Mouse (Mus musculus): Measurements from ENCODE around the gene Psmg3. TPM values are rescaled to one million over a fixed set of nuclear protein-coding genes. Genes with fewer than 3 reads are reported as not detected.

The Psmg3 gene
- polyA plus RNA-seq, 1 experiment from 2014 or later, result 96.6 TPM

GRCm38 (mm10) chr5:139835706-139836105 is 9.0 kb upstream of the Psmg3 start:
- no peaks in the 10 kb centered on the region for H3K36me3 ChIP-seq (ENCODE audit: control insufficient read depth, insufficient read depth, low read length)
- ATAC-seq (replicated peaks; ENCODE audit: low FRiP score, low TSS enrichment, low read depth) (no peak), DNase-seq (ENCODE audit: low spot score) (no peak)
- H3K4me2 ChIP-seq (ENCODE audit: low read length), result no peak overlapping the region
- 89% methylated on average over 7 of the region's 7 CpGs for WGBS
- no peak overlapping the region for H3K4me3 ChIP-seq (ENCODE audit: low read depth, low read length)
- no peaks in the 10 kb centered on the region for H3K4me1 ChIP-seq (replicated peaks; ENCODE audit: control insufficient read depth, insufficient read depth, low read length)
- H3K9me3 ChIP-seq (ENCODE audit: control insufficient read depth, low read length), result no peaks in the 10 kb centered on the region
- H3K9ac ChIP-seq (ENCODE audit: low read length), result no peak overlapping the region
- H3K27ac ChIP-seq (ENCODE audit: low read depth), result no peak overlapping the region
- no peaks in the 10 kb centered on the region for H3K27me3 ChIP-seq (replicated peaks; ENCODE audit: control insufficient read depth, insufficient read depth, low read length)

GRCm38 (mm10) chr5:139832125-139832524 is 5.4 kb upstream of the Psmg3 start:
- H3K9ac ChIP-seq (ENCODE audit: low read length), result no peak overlapping the region

GRCm38 (mm10) chr5:139830734-139831133 is 4.0 kb upstream of the Psmg3 start:
- no peak for DNase-seq (ENCODE audit: low spot score)

More at GRCm38 (mm10) chr5:139832125-139832524, 5.4 kb upstream of the Psmg3 start:
- Histone ChIP-seq H3K36me3 (ENCODE audit: control insufficient read depth, insufficient read depth, low read length) (no peaks in the 10 kb centered on the region), H3K4me3 (ENCODE audit: low read depth, low read length) (no peak overlapping the region), H3K9me3 (ENCODE audit: control insufficient read depth, low read length) (no peaks in the 10 kb centered on the region), H3K4me2 (ENCODE audit: low read length) (no peak overlapping the region), H3K27me3 (replicated peaks; ENCODE audit: control insufficient read depth, insufficient read depth, low read length) (no peaks in the 10 kb centered on the region), H3K27ac (ENCODE audit: low read depth) (no peak overlapping the region), H3K4me1 (replicated peaks; ENCODE audit: control insufficient read depth, insufficient read depth, low read length) (no peaks in the 10 kb centered on the region)
- no peak for ATAC-seq (replicated peaks; ENCODE audit: low FRiP score, low TSS enrichment, low read depth)
- DNase-seq (ENCODE audit: low spot score), result no peak
- WGBS, result 81% methylated on average over 7 of the region's 7 CpGs

GRCm38 (mm10) chr5:139829384-139829783 is 2.7 kb upstream of the Psmg3 start:
- Histone ChIP-seq H3K9me3 (ENCODE audit: control insufficient read depth, low read length) (no peaks in the 10 kb centered on the region), H3K36me3 (ENCODE audit: control insufficient read depth, insufficient read depth, low read length) (0 out of 2 replicates have a peak, but pooled peaks cover under 1% of the 10 kb centered on the region), H3K4me3 (ENCODE audit: low read depth, low read length) (no peak overlapping the region), H3K4me2 (ENCODE audit: low read length) (no peak overlapping the region), H3K27me3 (replicated peaks; ENCODE audit: control insufficient read depth, insufficient read depth, low read length) (no peaks in the 10 kb centered on the region), H3K9ac (ENCODE audit: low read length) (no peak overlapping the region), H3K4me1 (replicated peaks; ENCODE audit: control insufficient read depth, insufficient read depth, low read length) (peaks cover 11% of the 10 kb centered on the region), H3K27ac (ENCODE audit: low read depth) (no peak overlapping the region)
- ATAC-seq (replicated peaks; ENCODE audit: low FRiP score, low TSS enrichment, low read depth) (no peak), DNase-seq (ENCODE audit: low spot score) (no peak)
- 79% methylated on average over 13 of the region's 13 CpGs for WGBS

More at GRCm38 (mm10) chr5:139830734-139831133, 4.0 kb upstream of the Psmg3 start:
- no peak overlapping the region for H3K9ac ChIP-seq (ENCODE audit: low read length)
- H3K4me2 ChIP-seq (ENCODE audit: low read length), result no peak overlapping the region
- WGBS, result 93% methylated on average over 3 of the region's 3 CpGs
- no peak overlapping the region for H3K27ac ChIP-seq (ENCODE audit: low read depth)
- H3K9me3 ChIP-seq (ENCODE audit: control insufficient read depth, low read length), result no peaks in the 10 kb centered on the region
- H3K36me3 ChIP-seq (ENCODE audit: control insufficient read depth, insufficient read depth, low read length), result no peaks in the 10 kb centered on the region
- H3K27me3 ChIP-seq (replicated peaks; ENCODE audit: control insufficient read depth, insufficient read depth, low read length), result no peaks in the 10 kb centered on the region
- H3K4me1 ChIP-seq (replicated peaks; ENCODE audit: control insufficient read depth, insufficient read depth, low read length), result peaks cover 5% of the 10 kb centered on the region
- no peak overlapping the region for H3K4me3 ChIP-seq (ENCODE audit: low read depth, low read length)
- ATAC-seq (replicated peaks; ENCODE audit: low FRiP score, low TSS enrichment, low read depth), result no peak

- no peaks in the 10 kb centered on the region for H3K9me3 ChIP-seq (ENCODE audit: control insufficient read depth, low read length)
- WGBS, result 95% methylated on average over 1 of the region's 1 CpGs
- H3K27ac ChIP-seq (ENCODE audit: low read depth), result no peak overlapping the region
- DNase-seq (ENCODE audit: low spot score), result no peak
- H3K4me2 ChIP-seq (ENCODE audit: low read length), result no peak overlapping the region
- H3K4me1 ChIP-seq (replicated peaks; ENCODE audit: control insufficient read depth, insufficient read depth, low read length), result peaks cover 11% of the 10 kb centered on the region
- H3K9ac ChIP-seq (ENCODE audit: low read length), result no peak overlapping the region
- no peak for ATAC-seq (replicated peaks; ENCODE audit: low FRiP score, low TSS enrichment, low read depth)
- H3K27me3 ChIP-seq (replicated peaks; ENCODE audit: control insufficient read depth, insufficient read depth, low read length), result no peaks in the 10 kb centered on the region
- no peak overlapping the region for H3K4me3 ChIP-seq (ENCODE audit: low read depth, low read length)
- peaks cover 18% of the 10 kb centered on the region for H3K36me3 ChIP-seq (ENCODE audit: control insufficient read depth, insufficient read depth, low read length)
These were observed 908 bp upstream of the Psmg3 start for GRCm38 (mm10) chr5:139827593-139827992.

GRCm38 (mm10) chr5:139825947-139826346 is 738 bp downstream of the Psmg3 start:
- H3K4me1 ChIP-seq (replicated peaks; ENCODE audit: control insufficient read depth, insufficient read depth, low read length), result peaks cover 26% of the 10 kb centered on the region
- H3K9me3 ChIP-seq (ENCODE audit: control insufficient read depth, low read length), result no peaks in the 10 kb centered on the region
- peaks cover 27% of the 10 kb centered on the region for H3K36me3 ChIP-seq (ENCODE audit: control insufficient read depth, insufficient read depth, low read length)
- H3K4me2 ChIP-seq (ENCODE audit: low read length), result peak overlapping the region; percentile 100
- peak overlapping the region; percentile 78 for H3K9ac ChIP-seq (ENCODE audit: low read length)
- H3K27ac ChIP-seq (ENCODE audit: low read depth), result no peak overlapping the region
- DNase-seq (ENCODE audit: low spot score) (no peak), ATAC-seq (replicated peaks; ENCODE audit: low FRiP score, low TSS enrichment, low read depth) (no peak)
- no peaks in the 10 kb centered on the region for H3K27me3 ChIP-seq (replicated peaks; ENCODE audit: control insufficient read depth, insufficient read depth, low read length)
- WGBS, result 33% methylated on average over 11 of the region's 11 CpGs
- peak overlapping the region; percentile 98 for H3K4me3 ChIP-seq (ENCODE audit: low read depth, low read length)

GRCm38 (mm10) chr5:139824531-139824930 is 2.2 kb downstream of the Psmg3 start:
- 93% methylated on average over 10 of the region's 10 CpGs for WGBS
- Histone ChIP-seq H3K4me1 (replicated peaks; ENCODE audit: control insufficient read depth, insufficient read depth, low read length) (peaks cover 26% of the 10 kb centered on the region), H3K36me3 (ENCODE audit: control insufficient read depth, insufficient read depth, low read length) (peaks cover 27% of the 10 kb centered on the region), H3K9me3 (ENCODE audit: control insufficient read depth, low read length) (no peaks in the 10 kb centered on the region), H3K4me3 (ENCODE audit: low read depth, low read length) (no peak overlapping the region), H3K4me2 (ENCODE audit: low read length) (no peak overlapping the region), H3K27me3 (replicated peaks; ENCODE audit: control insufficient read depth, insufficient read depth, low read length) (no peaks in the 10 kb centered on the region), H3K27ac (ENCODE audit: low read depth) (no peak overlapping the region), H3K9ac (ENCODE audit: low read length) (no peak overlapping the region)
- DNase-seq (ENCODE audit: low spot score) (no peak), ATAC-seq (replicated peaks; ENCODE audit: low FRiP score, low TSS enrichment, low read depth) (no peak)

GRCm38 (mm10) chr5:139821466-139822459 is 4.9 kb downstream of the Psmg3 start:
- DNase-seq (ENCODE audit: low spot score) (no peak), ATAC-seq (replicated peaks; ENCODE audit: low FRiP score, low TSS enrichment, low read depth) (no peak)
- Histone ChIP-seq H3K4me3 (ENCODE audit: low read depth, low read length) (no peak overlapping the region), H3K4me2 (ENCODE audit: low read length) (no peak overlapping the region), H3K9me3 (ENCODE audit: control insufficient read depth, low read length) (no peaks in the 10 kb centered on the region), H3K27me3 (replicated peaks; ENCODE audit: control insufficient read depth, insufficient read depth, low read length) (no peaks in the 10 kb centered on the region), H3K9ac (ENCODE audit: low read length) (no peak overlapping the region), H3K36me3 (ENCODE audit: control insufficient read depth, insufficient read depth, low read length) (peaks cover 27% of the 10 kb centered on the region), H3K4me1 (replicated peaks; ENCODE audit: control insufficient read depth, insufficient read depth, low read length) (peaks cover 26% of the 10 kb centered on the region), H3K27ac (ENCODE audit: low read depth) (peak overlapping the region; percentile 43; the same call in 1 of the 2 replicates)
- WGBS, result 45% methylated on average over 12 of the region's 12 CpGs

Measured in intestine, embryonic 14.5 days (tissue).